Mouse (Mus musculus) adrenal gland, postnatal 36 days (tissue): ENCODE results near the gene Cmtm4. TPM values are rescaled to one million over a fixed set of nuclear protein-coding genes. Genes with fewer than 3 reads are reported as not detected.

Experiments used
- DNase-seq, 2 experiments: peaks; one replicate each; pipeline ENCODE4 v3.0.0; 2021; ENCODE audit warnings: mixed read lengths in 1 of 2
- total RNA-seq, 2 experiments: library from RNA; stranded (reverse); gene quantifications; 2 replicates each; pipeline ENCODE4 v1.2.3; 2021

The Cmtm4 gene
- total RNA-seq, 2 experiments from 2014 or later, result 47.7 to 60.9 TPM

GRCm38 (mm10) chr8:104374864-104375846 is 20.5 kb downstream of the Cmtm4 start:
- DNase-seq, result peak in 1 of 2 experiments; percentile 52

- no peak for DNase-seq
Observed at GRCm38 (mm10) chr8:104374269-104374668, 21.3 kb downstream of the Cmtm4 start.

GRCm38 (mm10) chr8:104373779-104374178 is 21.8 kb downstream of the Cmtm4 start:
- no peak for DNase-seq

- peak in 1 of 2 experiments; percentile 16 for DNase-seq
Observed at GRCm38 (mm10) chr8:104371121-104371520, 24.5 kb downstream of the Cmtm4 start.

GRCm38 (mm10) chr8:104370071-104370470 is 25.5 kb downstream of the Cmtm4 start:
- peak; percentile 28 to 49 for DNase-seq

- no peak for DNase-seq
Observed at GRCm38 (mm10) chr8:104369591-104369990, 26.0 kb downstream of the Cmtm4 start.

- no peak for DNase-seq
Observed at GRCm38 (mm10) chr8:104367398-104367797, 28.2 kb downstream of the Cmtm4 start.

- no peak for DNase-seq
Observed at GRCm38 (mm10) chr8:104365695-104366094, 29.9 kb downstream of the Cmtm4 start.

GRCm38 (mm10) chr8:104359778-104360456 is 35.7 kb downstream of the Cmtm4 start:
- no peak for DNase-seq

GRCm38 (mm10) chr8:104358637-104359036 is 37.0 kb downstream of the Cmtm4 start:
- DNase-seq, result no peak

GRCm38 (mm10) chr8:104354504-104354903 is 41.1 kb downstream of the Cmtm4 start:
- no peak for DNase-seq

- no peak for DNase-seq
Observed at GRCm38 (mm10) chr8:104353186-104353585, 42.4 kb downstream of the Cmtm4 start.

- DNase-seq, result no peak
Observed at GRCm38 (mm10) chr8:104350047-104350446, 45.6 kb downstream of the Cmtm4 start.

- no peak for DNase-seq
Observed at GRCm38 (mm10) chr8:104348971-104349370, 46.6 kb downstream of the Cmtm4 start.

GRCm38 (mm10) chr8:104346706-104347105 is 48.9 kb downstream of the Cmtm4 start:
- DNase-seq, result peak; percentile 18 to 42

GRCm38 (mm10) chr8:104344622-104345021 is 51.0 kb downstream of the Cmtm4 start:
- DNase-seq, result no peak

- DNase-seq, result peak; percentile 90 to 93
Observed at GRCm38 (mm10) chr8:104343957-104344356, 51.6 kb downstream of the Cmtm4 start.

- DNase-seq, result no peak
Observed at GRCm38 (mm10) chr8:104342426-104342825, 53.2 kb downstream of the Cmtm4 start.

GRCm38 (mm10) chr8:104341678-104342077 is 53.9 kb downstream of the Cmtm4 start:
- no peak for DNase-seq

- peak; percentile 87 to 89 for DNase-seq
Observed at GRCm38 (mm10) chr8:104341106-104341561, 54.5 kb downstream of the Cmtm4 start.

- peak; percentile 87 to 92 for DNase-seq
Observed at GRCm38 (mm10) chr8:104340233-104341105, 55.1 kb downstream of the Cmtm4 start.

- DNase-seq, result no peak
Observed at GRCm38 (mm10) chr8:104339983-104340232, 55.7 kb downstream of the Cmtm4 start.
